Mouse (Mus musculus) ovary, postnatal 10 days (tissue): ENCODE results near the gene Gm49384.

Experiments
- DNase-seq: peaks from one replicate; pipeline ENCODE4 v3.0.0; 2022; ENCODE audit warnings: low spot score

Gm49384 gene

GRCm38 (mm10) chr12:69207396-69207795 lies 3.3 kb upstream of the Gm49384 start:
- no peak for DNase-seq

GRCm38 (mm10) chr12:69198985-69199384 lies 5.1 kb downstream of the Gm49384 start:
- no peak for DNase-seq

- DNase-seq = no peak
Measured at GRCm38 (mm10) chr12:69198164-69198535, 5.9 kb downstream of the Gm49384 start, which contains the start of gene Dnaaf2. Dnaaf2 (minus strand) TSS chr12:69198429.

GRCm38 (mm10) chr12:69197378-69198163 lies 6.5 kb downstream of the Gm49384 start:
- DNase-seq = peak; percentile 34

DNA sequence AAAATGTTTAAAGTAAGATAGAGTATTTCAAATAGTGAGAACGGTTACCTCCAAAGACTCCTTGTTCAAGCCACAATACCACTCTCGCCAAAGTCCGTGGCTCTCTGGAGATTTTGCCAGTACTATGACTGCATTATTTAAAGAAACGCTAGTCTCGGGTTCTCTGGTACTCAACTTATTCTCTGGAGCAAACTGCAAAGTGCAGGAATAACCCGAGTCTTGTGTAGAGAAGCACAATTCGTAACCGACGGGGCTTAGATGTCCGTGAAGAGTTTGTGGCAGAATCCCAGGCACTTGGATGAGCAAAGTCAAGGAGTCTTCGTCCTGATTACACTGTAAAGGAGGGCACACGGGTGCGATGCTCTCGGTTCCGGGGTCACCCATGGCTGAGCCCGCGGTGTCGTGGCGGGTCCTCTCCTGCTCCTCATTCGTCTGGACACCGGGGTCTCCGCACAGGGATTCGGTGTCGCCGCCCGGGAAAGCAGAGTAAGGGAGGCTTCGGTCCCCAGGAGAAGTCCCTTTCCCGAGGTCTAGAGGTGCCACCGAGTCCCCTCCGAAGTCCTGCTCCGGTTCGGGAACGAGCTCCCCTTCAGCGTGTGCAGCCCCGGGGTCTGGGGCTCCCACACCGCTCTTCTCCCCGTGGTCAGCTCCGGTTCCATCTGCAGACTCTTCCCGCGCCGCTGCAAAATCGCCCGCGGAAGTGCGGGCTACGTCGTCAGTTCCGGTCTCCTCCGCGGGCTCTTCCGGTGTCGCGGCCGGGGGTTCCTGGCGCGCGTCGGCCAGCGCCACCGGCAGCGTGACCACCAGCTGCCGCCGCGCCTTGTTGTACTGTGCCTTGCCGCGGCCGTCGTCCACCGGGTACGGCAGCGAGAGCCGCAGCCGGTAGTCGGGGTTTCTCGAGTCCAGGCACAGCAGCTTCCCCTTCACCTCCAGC lies 7.4 kb downstream of the Gm49384 start, which contains the start of gene Gm49383:
Gene Gm49383, minus strand, starts transcription at position 661 of the 934 bp plus-strand sequence.
- peak; percentile 37 for DNase-seq

DNA sequence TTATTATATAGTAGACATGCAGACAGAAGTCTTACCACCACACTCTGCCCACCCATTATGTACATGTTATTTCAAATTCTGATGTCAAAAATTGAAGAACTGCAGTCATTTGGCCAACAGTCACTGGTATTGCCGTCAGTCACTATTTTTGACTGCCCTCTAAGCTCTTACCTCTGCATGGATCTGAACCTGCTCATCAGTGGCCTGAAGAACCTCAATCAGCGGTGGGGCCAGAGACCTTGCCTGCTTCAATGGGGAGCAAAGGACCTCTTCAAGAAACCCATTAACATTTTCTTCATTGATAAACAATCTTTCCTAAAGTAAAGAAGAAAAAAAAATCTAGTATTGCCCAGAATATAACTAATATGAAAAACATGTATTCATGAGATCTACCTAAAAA lies 11.4 kb downstream of the Gm49384 start:
- DNase-seq = no peak

DNA sequence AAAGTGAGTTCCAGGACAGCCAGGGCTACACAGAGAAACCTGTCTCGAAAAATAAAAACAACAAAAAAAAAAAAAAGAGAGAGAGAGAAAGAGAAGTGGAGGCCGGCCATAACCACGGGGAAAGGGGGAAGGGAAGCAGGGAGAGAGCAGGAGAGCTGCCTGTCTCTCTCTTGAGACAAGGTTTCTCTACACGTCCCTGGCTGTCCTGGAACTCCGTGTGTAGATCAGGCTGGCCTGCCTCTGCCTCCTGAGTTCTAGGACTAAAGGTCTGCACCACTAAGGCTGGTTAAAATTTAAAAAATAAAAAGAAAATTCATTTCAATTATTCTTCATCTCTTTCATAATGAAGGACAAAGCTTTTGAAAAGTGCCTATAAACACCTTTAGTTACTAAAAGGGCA lies 12.7 kb downstream of the Gm49384 start:
- DNase-seq = no peak

GRCm38 (mm10) chr12:69190522-69190921 lies 13.5 kb downstream of the Gm49384 start:
- DNase-seq = no peak

DNA sequence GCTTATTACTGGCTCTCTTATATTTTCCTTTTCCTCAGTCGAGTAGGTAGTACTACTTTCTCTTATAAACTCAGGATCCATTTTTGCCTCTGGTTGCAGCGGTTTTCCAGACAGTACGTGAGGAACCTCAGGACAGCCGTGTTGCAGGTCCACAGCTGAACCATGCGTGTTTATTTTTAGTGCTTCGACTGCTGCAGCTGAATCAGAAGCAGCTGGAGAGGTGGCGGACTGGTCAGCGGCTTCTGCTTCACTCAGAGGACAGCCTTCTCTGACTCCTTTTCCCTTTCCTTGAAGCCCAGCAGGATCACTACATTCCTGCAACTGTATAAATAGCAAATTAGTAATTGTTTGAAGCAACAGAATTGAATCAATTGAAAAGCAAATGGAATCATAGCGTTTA lies 14.0 kb downstream of the Gm49384 start:
- DNase-seq = no peak

DNA sequence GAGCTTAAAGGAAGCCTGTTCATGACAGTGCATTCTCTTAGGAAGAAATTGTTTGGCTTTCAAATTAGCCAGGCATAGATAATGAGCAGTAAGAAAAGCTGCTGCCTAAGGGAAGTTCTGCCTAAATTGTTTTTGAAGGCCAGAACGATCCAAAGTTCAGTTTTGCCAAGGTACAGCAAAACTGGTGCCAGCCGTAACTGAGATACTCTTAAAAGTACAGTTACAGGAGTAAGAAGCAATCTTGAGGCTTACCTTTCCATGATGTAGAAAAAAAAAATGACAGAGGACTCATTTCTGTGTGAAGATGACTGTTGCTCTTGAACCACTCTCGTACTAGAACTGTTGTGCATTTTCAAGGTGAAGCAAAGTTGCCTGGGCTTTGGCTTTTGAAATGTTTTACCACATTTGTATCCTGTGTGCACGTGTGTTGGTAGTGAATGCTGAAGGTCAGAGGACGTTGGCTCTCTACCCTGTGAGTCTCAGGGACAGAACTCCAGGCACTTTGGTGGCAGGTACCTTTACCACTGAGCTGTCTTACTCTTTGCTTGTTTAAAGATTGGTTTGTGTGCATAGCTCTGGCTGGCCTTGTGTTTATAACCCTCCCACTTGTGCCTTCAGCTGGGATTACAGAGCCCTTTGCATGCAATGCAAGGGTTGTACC lies 17.1 kb downstream of the Gm49384 start:
- DNase-seq = no peak

DNA sequence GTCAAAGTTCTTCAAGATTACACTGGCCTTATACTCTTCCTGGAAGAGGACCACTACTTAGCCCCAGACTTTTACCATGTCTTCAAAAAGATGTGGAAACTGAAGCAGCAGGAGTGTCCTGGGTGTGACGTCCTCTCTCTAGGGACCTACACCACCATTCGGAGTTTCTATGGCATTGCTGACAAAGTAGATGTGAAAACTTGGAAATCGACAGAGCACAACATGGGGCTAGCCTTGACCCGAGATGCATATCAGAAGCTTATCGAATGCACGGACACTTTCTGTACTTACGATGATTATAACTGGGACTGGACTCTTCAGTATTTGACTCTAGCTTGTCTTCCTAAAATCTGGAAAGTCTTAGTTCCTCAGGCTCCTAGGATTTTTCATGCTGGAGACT lies 18.7 kb downstream of the Gm49384 start:
- DNase-seq = no peak

- DNase-seq = no peak
Measured at GRCm38 (mm10) chr12:69184342-69185295, 19.4 kb downstream of the Gm49384 start.

- peak; percentile 98 for DNase-seq
Measured at GRCm38 (mm10) chr12:69183583-69184308, 20.3 kb downstream of the Gm49384 start, which contains the start of the genes Rpl36al and Mgat2. Rpl36al (minus strand) TSS chr12:69184083. Mgat2 (plus strand) TSS chr12:69184157.

GRCm38 (mm10) chr12:69181800-69182199 lies 22.3 kb downstream of the Gm49384 start:
- DNase-seq = no peak

GRCm38 (mm10) chr12:69179371-69179770 lies 24.7 kb downstream of the Gm49384 start:
- DNase-seq = no peak

DNA sequence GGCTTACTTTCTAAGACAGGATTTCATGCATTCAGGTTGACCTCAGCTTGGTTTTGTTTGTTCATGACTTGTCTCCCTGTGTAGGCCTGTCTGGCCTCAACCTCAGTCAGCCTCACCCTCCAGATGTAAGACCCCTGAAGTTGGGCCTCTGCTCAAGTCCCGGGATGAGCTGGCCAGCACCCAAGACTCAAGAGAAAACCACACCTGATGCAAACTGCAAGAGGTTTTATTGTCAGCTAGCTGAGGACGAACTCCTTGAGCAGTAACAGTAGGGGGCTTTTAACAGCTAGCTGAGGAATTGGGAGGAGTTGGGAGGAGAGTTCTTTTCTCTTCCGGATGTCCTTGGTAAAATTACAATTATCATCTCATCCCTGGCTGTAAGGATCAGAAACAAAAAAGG lies 26.5 kb downstream of the Gm49384 start:
- no peak for DNase-seq

- DNase-seq = no peak
Measured at GRCm38 (mm10) chr12:69175975-69176374, 28.1 kb downstream of the Gm49384 start.

GRCm38 (mm10) chr12:69171307-69171706 lies 32.8 kb downstream of the Gm49384 start:
- DNase-seq = no peak

GRCm38 (mm10) chr12:69168461-69169106 lies 35.5 kb downstream of the Gm49384 start, which contains the start of gene Lrr1:
Lrr1 (plus strand) TSS chr12:69168814.
- peak; percentile 86 for DNase-seq
